Mouse (Mus musculus) urinary bladder, adult 18-20 months (tissue): ENCODE results near the gene Tcf19.
A peak's percentile ranks its signal among the peaks of the same experiment; 100 is the strongest.
"Not testable (repeated sequence)": the region's sequence is repeated elsewhere in the genome, so short reads cannot be mapped to it uniquely, and the experiment has no call there.

Experiments
- DNase-seq, 2 experiments: peaks; one replicate each; pipeline ENCODE4 v3.0.0; 2022; ENCODE audit warnings: low spot score in 2 of 2, mixed read lengths in 2 of 2

The Tcf19 gene

GRCm38 (mm10) chr17:35486726-35487125 lies 29.9 kb downstream of the Tcf19 start:
- DNase-seq: no peak

- DNase-seq: no peak
Observed at GRCm38 (mm10) chr17:35485702-35486101, 30.9 kb downstream of the Tcf19 start.

GRCm38 (mm10) chr17:35484066-35484465 lies 32.6 kb downstream of the Tcf19 start:
- DNase-seq: peak; percentile 21 to 37

- peak in 1 of 2 experiments; percentile 13 for DNase-seq
Observed at GRCm38 (mm10) chr17:35469842-35470751, 46.5 kb downstream of the Tcf19 start, which contains the start of gene H2-Q10. H2-Q10 (plus strand) TSS chr17:35470089.

GRCm38 (mm10) chr17:35468936-35469335 lies 47.7 kb downstream of the Tcf19 start:
- DNase-seq: not testable (repeated sequence)

GRCm38 (mm10) chr17:35465651-35466050 lies 51.0 kb downstream of the Tcf19 start:
- not testable (repeated sequence) for DNase-seq
